Mouse (Mus musculus) thymus, adult 2 months (tissue): ENCODE measurements around the gene Fuz.

ENCODE experiments used
- CTCF ChIP-seq: fragments of 200-500 bp; IDR thresholded peaks from 2 replicates; pipeline ENCODE4 v1.5.1; 2012; ENCODE audit warnings: mild to moderate bottlenecking, control low read depth, low read length, moderate library complexity, borderline replicate concordance; ENCODE audit not compliant: control insufficient read depth, poor library complexity, insufficient read depth; ENCODE audit errors: extremely low read depth
- POLR2A ChIP-seq: fragments of 200-500 bp; IDR thresholded peaks from 2 replicates; pipeline ENCODE4 v1.6.1; 2012; ENCODE audit warnings: mild to moderate bottlenecking, low read length, control low read depth, moderate library complexity; ENCODE audit not compliant: control insufficient read depth, poor library complexity, insufficient read depth; ENCODE audit errors: extremely low read depth

GRCm38 (mm10) chr7:44919127-44919526, 23.2 kb downstream of the Fuz start:
- no peak for TF ChIP-seq CTCF
- no peak for TF ChIP-seq POLR2A
